In the genomic region with DNA sequence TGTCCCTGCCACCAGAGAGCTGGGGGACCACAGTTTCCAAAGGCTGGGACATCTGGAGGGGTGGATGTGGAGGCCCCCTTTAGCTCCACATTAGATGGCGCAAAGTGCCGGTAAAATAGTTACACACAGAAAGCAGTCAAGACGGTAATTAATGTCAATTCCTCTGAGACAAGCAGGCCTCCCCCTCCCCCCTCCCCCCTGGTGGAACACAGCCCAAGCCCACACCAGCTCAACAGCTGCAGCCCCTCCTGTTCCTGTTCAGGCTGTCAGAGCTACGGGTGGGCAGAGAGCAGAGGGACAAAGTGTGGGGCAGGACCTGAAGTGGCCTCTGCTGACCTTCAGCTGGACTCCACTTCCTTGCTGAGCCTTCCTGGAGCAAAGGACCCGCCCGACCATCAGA, we compare ENCODE assay signal across 10 mouse cellular contexts. TPM values are rescaled to one million over a fixed set of nuclear protein-coding genes. Genes with fewer than 3 reads are reported as not detected.
DNase-seq lines count a peak whose midpoint lies in the region; ATAC-seq and TF ChIP-seq lines count a peak whose summit lies in the region.
"Had no signal": no experiment of that assay in that cellular context is flagged by ENCODE, and none has a peak within 500 bp of the region (broad histone marks: within the 10 kb centered on the region; RNA-seq: fewer than 3 reads in every experiment).

No protein-coding gene starts in this region.

- no peak for TF ChIP-seq POLR2A in lung, adult 2 months (IDR thresholded peaks at IDR 0.05; ENCODE audit: borderline replicate concordance, extremely low read depth, low read depth, low read length)

- H3K4me3 ChIP-seq in lung, adult 2 months (replicated peaks; ENCODE audit: extremely low read depth, low read depth, low read length): no peak overlapping the region
- H3K4me3 ChIP-seq in lung, embryonic 15.5 days: no peak overlapping the region
- no peak overlapping the region for H3K4me3 ChIP-seq in stomach, embryonic 16.5 days (replicated peaks; ENCODE audit: low read length)
- H3K4me3 ChIP-seq: embryonic facial prominence, embryonic 15.5 days had no signal

- DNase-seq in lung, adult 18-20 months: peak; percentile 9 to 25
- no peak for DNase-seq in lung, adult 2 months
- peak; percentile 17 to 35 for DNase-seq in heart, postnatal 10 days
- no peak for DNase-seq in right cerebral cortex, postnatal 25 days
- DNase-seq in ovary, postnatal 10 days (ENCODE audit: low spot score): no peak
- no peak for DNase-seq in gastrocnemius, adult 18-20 months (ENCODE audit: low spot score)

- ATAC-seq in lung, embryonic 15.5 days (ENCODE audit: borderline replicate concordance, extremely low read depth, low FRiP score, low TSS enrichment): no peak
- ATAC-seq in stomach, embryonic 16.5 days (ENCODE audit: insufficient read depth, low FRiP score): no peak

- no peaks in the 10 kb centered on the region for H3K36me3 ChIP-seq in lung, embryonic 15.5 days
- no peaks in the 10 kb centered on the region for H3K36me3 ChIP-seq in stomach, embryonic 16.5 days (ENCODE audit: control insufficient read depth, insufficient read depth, low read length)
- H3K36me3 ChIP-seq: embryonic facial prominence, embryonic 15.5 days had no signal

- 20% methylated on average over 6 of the region's 6 CpGs for WGBS in lung, adult 2 months
- 8% methylated on average over 6 of the region's 6 CpGs for WGBS in lung, embryonic 15.5 days
- WGBS in stomach, embryonic 16.5 days: 13% methylated on average over 6 of the region's 6 CpGs

- H3K9ac ChIP-seq in lung, embryonic 15.5 days: no peak overlapping the region
- H3K9ac ChIP-seq in stomach, embryonic 16.5 days (ENCODE audit: low read length): 0 out of 2 replicates have a peak overlapping the region, but pooled peaks have one; percentile 7
- H3K9ac ChIP-seq: embryonic facial prominence, embryonic 15.5 days had no signal

- no peaks in the 10 kb centered on the region for H3K27me3 ChIP-seq in lung, embryonic 15.5 days
- H3K27me3 ChIP-seq in stomach, embryonic 16.5 days (ENCODE audit: control insufficient read depth, insufficient read depth, low read length): no peaks in the 10 kb centered on the region
- H3K27me3 ChIP-seq: embryonic facial prominence, embryonic 15.5 days had no signal

- intact Hi-C loops in heart, postnatal 10 days (cut with DNase I): loop anchor here (2.0 to 5.0 kb wide), 3 partner anchors 56 to 127 kb away; no protein-coding TSS in a partner anchor

- TF ChIP-seq CTCF in lung, adult 2 months (IDR thresholded peaks at IDR 0.05; ENCODE audit: insufficient read depth, low read length): no peak

- H3K4me1 ChIP-seq in lung, adult 2 months (ENCODE audit: control insufficient read depth, insufficient read depth, low read length): peaks cover 12% of the 10 kb centered on the region
- peaks cover 24% of the 10 kb centered on the region for H3K4me1 ChIP-seq in lung, embryonic 15.5 days
- H3K4me1 ChIP-seq in stomach, embryonic 16.5 days (ENCODE audit: control insufficient read depth, insufficient read depth, low read length): peaks cover 20% of the 10 kb centered on the region

- H3K27ac ChIP-seq in lung, embryonic 15.5 days: peak overlapping the region; percentile 3; the same call in 1 of the 2 replicates
- peak overlapping the region; percentile 4; the same call in 1 of the 2 replicates for H3K27ac ChIP-seq in stomach, embryonic 16.5 days (ENCODE audit: low read length)
- H3K27ac ChIP-seq: embryonic facial prominence, embryonic 15.5 days; macrophage had no signal

- H3K4me2 ChIP-seq in lung, embryonic 15.5 days: peak overlapping the region; percentile 26
- 0 out of 2 replicates have a peak overlapping the region, but pooled peaks have one; percentile 3 for H3K4me2 ChIP-seq in stomach, embryonic 16.5 days (ENCODE audit: low read depth, low read length)
- H3K4me2 ChIP-seq: embryonic facial prominence, embryonic 15.5 days had no signal

- H3K9me3 ChIP-seq in lung, embryonic 15.5 days: no peaks in the 10 kb centered on the region
- no peaks in the 10 kb centered on the region for H3K9me3 ChIP-seq in stomach, embryonic 16.5 days (replicated peaks; ENCODE audit: control insufficient read depth, low read length)
- H3K9me3 ChIP-seq: embryonic facial prominence, embryonic 15.5 days had no signal

RNA-seq across cellular contexts. Expression of a gene that starts 2.7 kb away (rescaled TPM):
- 25.5 and 27.2 TPM in 2 replicates for polyA plus RNA-seq in lung, adult 2 months (2012; rRNA removed)
- total RNA-seq in heart, postnatal 10 days (2021): 1 to 10 TPM; 8.8 to 9.3 TPM
- polyA plus RNA-seq in lung, embryonic 15.5 days (2015; fragmentation: Nextera tagmentation; extraction: Ambion mirVana): 28.7 and 36.4 TPM in 2 replicates
- polyA plus RNA-seq in stomach, embryonic 16.5 days (2015; fragmentation: Nextera tagmentation; extraction: Ambion mirVana): 37.3 and 41.8 TPM in 2 replicates
- 1 to 10 TPM; 1.2 to 1.8 TPM for total RNA-seq in gastrocnemius, adult 18-20 months (2021)

Comparison
In these comparisons a context has a peak if more than half of its experiments do, and no peak if none do; other contexts are left out.
1. DNase-seq: peak in lung, adult 18-20 months (2 of 2) and heart, postnatal 10 days (2 of 2); none in lung, adult 2 months (single experiment), right cerebral cortex, postnatal 25 days (single experiment), ovary, postnatal 10 days (single experiment) and gastrocnemius, adult 18-20 months (single experiment).